Mouse (Mus musculus) neutrophil, adult 65 days (primary cell): Measurements from ENCODE around the gene Aph1a. TPM values are rescaled to one million over a fixed set of nuclear protein-coding genes. Genes with fewer than 3 reads are reported as not detected.

Experiments used
- total RNA-seq: library from RNA; stranded (reverse); gene quantifications from 2 replicates; pipeline ENCODE4 v1.2.4, GENCODE M21; 2023

The Aph1a gene
- 55.4 and 77.4 TPM in 2 replicates for total RNA-seq

DNA sequence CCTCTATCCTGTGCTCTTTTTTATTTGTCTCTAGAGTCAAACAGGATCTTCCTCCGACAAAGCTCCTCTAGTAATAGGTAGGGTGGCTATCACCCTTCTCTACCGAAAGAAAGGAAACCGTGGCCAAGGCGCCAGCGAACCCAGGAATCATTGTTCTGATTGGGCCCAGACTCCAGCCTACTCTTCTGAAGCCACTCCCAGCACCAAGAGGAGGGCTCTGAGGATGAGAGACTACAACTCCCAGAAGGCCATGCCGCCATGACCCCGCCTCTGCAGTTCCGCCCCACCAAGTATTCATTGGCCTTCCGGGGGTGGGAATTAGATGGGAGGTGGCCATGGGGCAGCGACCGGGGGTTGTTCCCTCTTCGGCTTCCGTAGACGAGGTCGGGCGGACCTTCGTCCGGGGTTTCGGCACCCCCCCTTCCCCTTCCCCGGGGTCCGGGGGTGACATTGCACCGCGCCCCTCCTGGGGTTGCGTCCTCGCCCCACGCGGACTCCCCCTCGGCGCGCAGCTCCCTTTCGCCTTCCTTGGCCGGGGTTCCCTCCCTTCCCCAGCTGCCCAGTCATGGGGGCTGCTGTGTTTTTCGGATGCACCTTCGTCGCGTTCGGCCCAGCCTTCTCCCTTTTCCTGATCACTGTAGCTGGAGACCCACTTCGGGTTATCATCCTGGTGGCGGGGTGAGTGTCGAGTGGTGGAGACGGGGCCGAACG lies at the start of gene Aph1a:
Gene Aph1a, plus strand, starts transcription at position 364 of the 711 bp plus-strand sequence.

DNA sequence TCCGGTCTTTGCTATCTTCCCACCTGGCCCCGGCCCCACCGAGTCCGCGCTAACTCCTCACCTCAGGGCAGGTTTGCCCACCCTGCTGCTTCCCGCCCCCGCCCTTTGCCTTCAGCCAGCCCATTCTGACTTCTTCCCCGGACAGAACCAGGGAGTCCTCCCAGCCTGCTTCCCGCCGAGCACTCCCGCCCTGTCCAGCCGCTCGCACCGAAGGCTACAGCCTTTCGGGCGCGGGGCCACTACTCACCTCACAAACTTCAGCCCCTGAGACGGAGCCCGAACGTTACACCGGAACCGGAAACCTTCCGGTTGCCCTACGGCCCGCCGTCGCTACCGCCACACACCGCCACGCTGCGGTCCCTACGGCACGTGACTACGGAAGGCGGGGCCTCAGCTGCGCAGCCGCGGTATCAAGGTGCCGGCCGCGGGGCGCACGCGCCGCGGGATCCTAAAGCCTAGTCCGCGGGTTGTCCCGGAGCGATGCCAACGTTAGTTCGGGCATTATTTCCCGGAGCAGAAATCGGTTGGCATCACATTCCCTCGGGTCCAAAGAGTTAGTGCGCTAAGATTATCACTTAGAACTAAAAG lies 38.2 kb upstream of the Aph1a start, which contains the start of gene Prpf3:
Gene Prpf3, minus strand, starts transcription at position 384 of the 588 bp plus-strand sequence.

DNA sequence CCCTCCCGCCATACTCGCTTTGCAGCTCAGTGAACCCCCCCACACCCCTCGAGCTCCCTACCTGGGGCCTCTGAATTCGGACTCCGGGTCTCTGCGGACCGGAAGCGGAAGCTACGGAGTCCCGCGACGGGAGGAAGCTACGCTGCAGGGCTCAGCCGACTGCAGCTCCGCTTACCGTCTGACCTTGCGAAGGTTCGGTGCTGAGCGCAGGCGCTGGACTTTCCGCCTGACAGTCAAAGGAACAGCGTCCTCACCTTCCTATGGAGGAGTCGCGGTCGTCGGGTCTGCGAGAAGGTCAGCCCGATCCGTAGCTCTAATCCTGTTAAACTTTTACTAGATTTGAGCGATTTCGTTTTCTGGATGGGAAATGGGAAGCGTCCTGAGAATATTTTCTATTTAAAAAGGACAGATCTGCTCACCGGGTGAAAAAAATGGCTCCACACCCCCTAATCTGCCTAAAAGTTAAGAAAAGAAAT lies 22.3 kb upstream of the Aph1a start, which contains the start of gene Mrps21:
Gene Mrps21, minus strand, starts transcription at position 128 of the 476 bp plus-strand sequence.

DNA sequence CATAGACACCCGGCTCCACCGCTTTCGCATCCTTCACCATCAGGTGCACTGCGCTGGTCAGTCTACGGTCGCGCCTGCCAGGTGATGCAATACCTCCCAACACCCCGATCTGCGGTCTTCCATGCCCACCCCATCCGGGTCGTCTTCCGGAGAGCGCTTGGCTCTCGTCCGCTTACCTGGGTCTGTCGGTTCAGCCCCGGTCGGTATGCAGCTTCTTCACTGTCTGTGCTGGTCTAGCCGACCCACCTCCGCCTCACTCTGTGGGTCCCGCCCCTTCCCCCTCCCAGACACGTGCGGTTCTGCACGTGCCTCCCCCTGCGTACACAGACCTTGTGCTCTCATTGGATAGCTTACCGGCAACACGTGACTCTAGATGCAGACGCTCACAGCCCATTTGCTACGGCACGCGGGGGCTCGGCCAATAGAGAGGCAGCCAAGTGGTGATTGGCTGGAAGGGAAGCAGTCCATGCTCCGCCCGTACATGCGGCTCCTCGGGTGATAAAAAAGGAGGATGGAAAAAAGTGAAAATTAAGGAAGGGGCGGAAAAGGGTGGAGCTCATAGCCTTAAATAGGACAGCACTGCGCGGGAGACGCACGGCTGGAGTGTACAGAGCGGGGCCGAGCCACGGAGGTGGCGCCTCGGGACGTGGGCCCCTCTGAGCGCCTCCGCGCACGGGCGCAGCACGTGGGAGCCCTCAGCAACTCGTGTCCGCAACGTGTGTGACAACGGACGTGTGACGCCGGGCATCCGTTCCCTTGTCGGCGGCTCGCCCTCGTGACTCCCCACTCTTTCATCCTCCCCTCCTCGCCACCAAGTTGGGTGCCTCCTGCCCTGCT lies 11.6 kb upstream of the Aph1a start, which contains the start of gene Ciart:
Gene Ciart, minus strand, starts transcription at position 273 of the 837 bp plus-strand sequence.

DNA sequence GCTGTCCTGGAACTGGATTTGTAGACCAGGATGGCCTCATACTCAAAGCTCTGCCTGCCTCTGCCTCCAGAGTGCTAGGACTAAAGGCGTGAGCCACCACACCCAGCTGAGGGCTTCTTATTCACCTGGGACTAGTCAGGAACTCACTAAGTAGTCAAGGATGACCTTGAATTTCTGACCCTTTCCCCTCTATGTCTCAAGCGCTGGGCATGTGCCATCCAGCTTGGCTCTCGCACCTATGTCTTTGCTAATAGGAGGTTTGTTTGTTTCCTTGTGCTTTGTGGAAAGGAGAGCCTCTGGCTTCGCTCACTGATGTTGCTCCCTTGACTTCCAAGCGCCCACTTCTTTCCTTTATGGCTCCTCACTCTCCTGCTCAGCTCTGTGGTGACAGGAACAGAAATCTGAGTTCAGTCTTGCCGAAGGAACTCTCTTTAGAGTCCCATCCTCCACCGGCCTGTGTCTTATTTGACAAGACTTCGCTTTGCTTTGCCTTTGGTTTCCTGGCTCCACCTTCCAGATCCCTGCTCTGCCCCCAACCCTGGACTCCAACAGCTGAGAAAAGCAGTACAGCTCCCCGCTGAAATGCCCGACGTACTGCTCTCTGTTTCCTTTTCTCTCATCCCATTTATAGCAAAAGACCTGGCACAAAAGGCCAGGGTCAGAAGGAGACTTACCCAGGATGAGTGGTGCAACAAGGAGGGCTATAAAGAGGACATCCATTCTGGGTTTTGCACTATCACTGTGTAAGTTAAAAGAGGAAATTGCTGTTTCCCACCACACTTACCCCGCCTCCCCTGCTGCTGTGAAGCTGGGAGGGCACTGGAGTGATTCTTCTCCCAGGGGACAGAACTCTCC lies 2.3 kb upstream of the Aph1a start, which contains the start of gene BC028528:
Gene BC028528, minus strand, starts transcription at position 795 of the 855 bp plus-strand sequence.

DNA sequence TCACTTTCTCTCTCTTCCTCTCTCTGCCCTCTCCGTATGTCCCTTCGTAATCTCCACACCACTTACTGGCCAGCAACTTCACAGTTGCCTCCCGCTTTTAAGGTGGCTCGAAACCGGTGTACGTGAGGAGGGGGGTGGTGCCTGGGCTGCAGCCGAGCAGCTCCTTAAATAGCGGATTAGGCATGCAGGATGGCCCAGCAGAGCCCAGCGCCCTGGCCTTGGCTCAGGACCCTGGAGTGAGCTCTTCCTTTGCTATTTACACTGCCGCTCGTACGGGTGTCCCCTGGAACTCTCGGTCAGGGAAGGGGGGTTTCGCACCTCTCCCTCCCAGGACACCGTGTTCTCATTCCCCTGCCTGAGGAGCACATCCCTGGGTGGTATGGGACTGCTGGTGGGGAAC lies 10.8 kb downstream of the Aph1a start, which contains the start of gene Car14:
Gene Car14, minus strand, starts transcription at position 124 of the 400 bp plus-strand sequence.

DNA sequence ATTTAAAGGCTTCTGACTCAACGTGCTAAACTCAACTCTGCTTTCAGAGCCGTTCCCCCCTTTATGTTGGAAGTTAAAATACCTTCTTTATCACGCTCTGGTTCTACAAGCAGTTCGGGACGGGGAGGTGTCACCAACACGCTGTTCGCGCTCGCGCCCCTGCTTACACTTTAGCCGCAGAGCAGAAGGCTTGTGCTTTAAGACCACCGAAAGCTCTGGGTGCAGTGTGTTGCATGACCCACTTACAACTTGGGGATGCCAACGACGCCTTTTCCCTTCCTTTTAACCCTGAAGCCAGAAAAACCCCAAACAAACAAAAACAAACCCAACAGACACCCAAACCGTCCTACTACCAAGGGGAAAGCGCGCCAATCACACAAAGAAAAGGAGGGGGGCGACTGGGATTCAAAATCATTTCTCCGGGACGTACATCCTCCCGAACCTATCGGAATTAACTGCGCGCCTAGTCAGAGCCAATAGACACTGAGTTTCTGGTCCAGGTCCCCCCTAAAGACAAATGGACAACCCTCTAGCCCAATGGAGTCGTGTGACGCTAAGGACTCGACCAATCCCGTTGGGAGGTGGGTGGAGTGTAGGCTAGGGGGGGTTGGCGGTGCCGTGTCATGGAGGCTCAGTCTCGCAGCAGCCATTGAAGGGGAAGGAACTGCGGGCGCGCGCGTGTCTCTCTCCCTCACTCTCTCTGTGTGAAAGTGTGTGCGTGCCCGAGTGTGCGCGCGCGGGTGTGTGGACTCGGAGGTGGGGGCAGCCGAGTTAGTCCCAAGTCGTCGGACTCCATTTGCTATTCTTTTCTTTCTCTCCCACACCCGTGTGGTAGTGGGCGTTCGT lies 35.1 kb downstream of the Aph1a start, which contains the start of gene Anp32e:
Gene Anp32e, plus strand, starts transcription at position 589 of the 846 bp plus-strand sequence.

Other genes with a start within 250 kb of the Aph1a start
- gene Mcl1, start 235.2 kb upstream of the Aph1a start, total RNA-seq = 918 and 970 TPM in 2 replicates
- gene Adamtsl4, start 206.1 kb upstream of the Aph1a start, total RNA-seq = 3.2 and 4.3 TPM in 2 replicates
- 4.5 and 6.1 TPM in 2 replicates for gene Ecm1, start 154.4 kb upstream of the Aph1a start, total RNA-seq
- gene Tars2, start 133.8 kb upstream of the Aph1a start, total RNA-seq = 12.0 and 15.1 TPM in 2 replicates
- gene Rprd2, start 75.1 kb upstream of the Aph1a start, total RNA-seq = 48.2 and 51.7 TPM in 2 replicates
- gene Prpf3, start 38.1 kb upstream of the Aph1a start, total RNA-seq = 36.7 and 41.4 TPM in 2 replicates
- gene Mrps21, start 22.4 kb upstream of the Aph1a start, total RNA-seq = 108 and 114 TPM in 2 replicates
- gene Ciart, start 11.7 kb upstream of the Aph1a start, total RNA-seq = 18.3 and 21.8 TPM in 2 replicates
- gene BC028528, start 2.0 kb upstream of the Aph1a start, total RNA-seq = 23.6 and 26.7 TPM in 2 replicates
- not detected in 2 replicates for gene Car14, start 10.7 kb downstream of the Aph1a start, total RNA-seq
- gene Anp32e, start 35.3 kb downstream of the Aph1a start, total RNA-seq = 62.2 and 84.1 TPM in 2 replicates
- 37.4 and 45.9 TPM in 2 replicates for gene Plekho1, start 102.0 kb downstream of the Aph1a start, total RNA-seq
- 8.2 and 9.3 TPM in 2 replicates for gene Vps45, start 164.5 kb downstream of the Aph1a start, total RNA-seq
- gene Otud7b, start 210.6 kb downstream of the Aph1a start, total RNA-seq = 18.5 and 19.1 TPM in 2 replicates